ENCODE assay signal across 17 mouse cellular contexts in genomic region chr11:106562707-106563106, GRCm38 (mm10). TPM values are rescaled to one million over a fixed set of nuclear protein-coding genes. Genes with fewer than 3 reads are reported as not detected.
A peak's percentile ranks its signal among the peaks of the same experiment; 100 is the strongest.
DNase-seq lines count a peak whose midpoint lies in the region; ATAC-seq lines count a peak whose summit lies in the region.
"Had no signal": no experiment of that assay in that cellular context is flagged by ENCODE, and none has a peak within 500 bp of the region (broad histone marks: within the 10 kb centered on the region; RNA-seq: fewer than 3 reads in every experiment).

No protein-coding gene starts in this region.

- no peaks in the 10 kb centered on the region for H3K27me3 ChIP-seq in splenic B cell, adult 2 months (ENCODE audit: control insufficient read depth, insufficient read depth, low read length, poor library complexity, severe bottlenecking)
- H3K27me3 ChIP-seq in forebrain, embryonic 15.5 days = no peaks in the 10 kb centered on the region
- H3K27me3 ChIP-seq: heart, embryonic 13.5 days; hindbrain, embryonic 13.5 days; limb, embryonic 15.5 days; neural tube, embryonic 15.5 days had no signal

- DNase-seq in adrenal gland, postnatal 10 days = peak; percentile 33
- DNase-seq in adrenal gland, postnatal 36 days = no peak
- DNase-seq in lung, postnatal 25 days (ENCODE audit: low spot score) = peak; percentile 35
- no peak for DNase-seq in lung, postnatal 4 days
- peak; percentile 50 for DNase-seq in splenic B cell, adult 2 months (ENCODE audit: low read depth, low spot score)
- no peak for DNase-seq in kidney, adult 9 months
- DNase-seq: adrenal gland, adult 8-10 months; cerebellum, adult 11 months; gastrocnemius, postnatal 25 days; kidney, adult 8-10 months; lung, postnatal 14 days had no signal

- H3K4me3 ChIP-seq in forebrain, embryonic 15.5 days = no peak overlapping the region
- H3K4me3 ChIP-seq: heart, embryonic 13.5 days; hindbrain, embryonic 13.5 days; limb, embryonic 15.5 days; neural tube, embryonic 15.5 days had no signal

- no peaks in the 10 kb centered on the region for H3K36me3 ChIP-seq in splenic B cell, adult 2 months (ENCODE audit: control insufficient read depth, insufficient read depth, low read length, poor library complexity, severe bottlenecking)
- H3K36me3 ChIP-seq in forebrain, embryonic 15.5 days = peaks cover 13% of the 10 kb centered on the region; the same call in 1 of the 2 replicates

- H3K9ac ChIP-seq in forebrain, embryonic 15.5 days (replicated peaks) = no peak overlapping the region
- H3K9ac ChIP-seq: heart, embryonic 13.5 days; hindbrain, embryonic 13.5 days; limb, embryonic 15.5 days; neural tube, embryonic 15.5 days had no signal

- H3K27ac ChIP-seq in forebrain, embryonic 15.5 days (replicated peaks) = no peak overlapping the region
- H3K27ac ChIP-seq: hindbrain, embryonic 13.5 days; limb, embryonic 15.5 days; neural tube, embryonic 15.5 days had no signal

- no peaks in the 10 kb centered on the region for H3K9me3 ChIP-seq in forebrain, embryonic 15.5 days
- H3K9me3 ChIP-seq: heart, embryonic 13.5 days; hindbrain, embryonic 13.5 days; limb, embryonic 15.5 days; neural tube, embryonic 15.5 days had no signal

- WGBS in forebrain, embryonic 15.5 days = 90% methylated on average over 4 of the region's 4 CpGs

- no peaks in the 10 kb centered on the region for H3K4me1 ChIP-seq in forebrain, embryonic 15.5 days

- no peak overlapping the region for H3K4me2 ChIP-seq in forebrain, embryonic 15.5 days (replicated peaks)
- H3K4me2 ChIP-seq: heart, embryonic 13.5 days; hindbrain, embryonic 13.5 days; limb, embryonic 15.5 days; neural tube, embryonic 15.5 days had no signal

- peak; percentile 81 for ATAC-seq in granulocyte monocyte progenitor cell, adult 5-6 weeks (replicated peaks; ENCODE audit: poor library complexity, severe bottlenecking)
- no peak for ATAC-seq in forebrain, embryonic 15.5 days (replicated peaks)

RNA-seq across cellular contexts. Expression of gene Tex2, which starts 50.5 kb away (rescaled TPM):
- 10 to 100 TPM; 38.4 to 40.0 TPM for total RNA-seq in adrenal gland, postnatal 10 days (2021)
- 10 to 100 TPM; 52.3 to 54.4 TPM for total RNA-seq in adrenal gland, postnatal 36 days (2021)
- total RNA-seq in granulocyte monocyte progenitor cell, adult 5-6 weeks (2014; fragmentation: Nextera tagmentation) = 73.6 and 80.2 TPM in 2 replicates
- total RNA-seq in granulocyte monocyte progenitor cell, adult 5-6 weeks (2017) = 77.5 and 84.3 TPM in 2 replicates
- 14.0 and 15.2 TPM in 2 replicates for polyA plus RNA-seq in forebrain, embryonic 15.5 days (2015; fragmentation: Nextera tagmentation; extraction: Ambion mirVana)

Comparison
In these comparisons a context has a peak if more than half of its experiments do, and no peak if none do; other contexts are left out.
1. DNase-seq: peak in adrenal gland, postnatal 10 days (single experiment), lung, postnatal 25 days (single experiment) and splenic B cell, adult 2 months (single experiment); none in adrenal gland, postnatal 36 days (0 of 2), lung, postnatal 4 days (0 of 2) and kidney, adult 9 months (single experiment).